9 mouse cellular contexts compared by ENCODE assay signal in genomic region chr6:115609121-115609520, GRCm38 (mm10). TPM values are rescaled to one million over a fixed set of nuclear protein-coding genes. Genes with fewer than 3 reads are reported as not detected.
DNase-seq lines count a peak whose midpoint lies in the region; ATAC-seq and TF ChIP-seq lines count a peak whose summit lies in the region.
"Had no signal": no experiment of that assay in that cellular context is flagged by ENCODE, and none has a peak within 500 bp of the region (broad histone marks: within the 10 kb centered on the region; RNA-seq: fewer than 3 reads in every experiment).

No protein-coding gene starts in this region.

- H3K9me3 ChIP-seq in G1E (replicated peaks): no peaks in the 10 kb centered on the region
- H3K9me3 ChIP-seq: embryonic facial prominence, embryonic 13.5 days; neural tube, embryonic 12.5 days had no signal

- H3K4me1 ChIP-seq in G1E (ENCODE audit: insufficient read depth, low read depth, low read length): peaks cover 12% of the 10 kb centered on the region
- H3K4me1 ChIP-seq: embryonic facial prominence, embryonic 13.5 days; neural tube, embryonic 12.5 days had no signal

- TF ChIP-seq CTCF in layer of hippocampus, adult 2 months (conservative IDR thresholded peaks at IDR 0.05): peak; percentile 72
- no peak for TF ChIP-seq CTCF in G1E (IDR thresholded peaks at IDR 0.05; ENCODE audit: low read depth, low read length)

- DNase-seq in layer of hippocampus, adult 2 months (ENCODE audit: low spot score in 2 of 2): no peak
- no peak for DNase-seq in layer of hippocampus, postnatal 25 days (ENCODE audit: extremely low spot score in 1 of 2, low spot score in 1 of 2)
- DNase-seq in G1E (ENCODE audit: low spot score): no peak
- peak; percentile 41 for DNase-seq in retina, embryonic 14.5 days (ENCODE audit: low spot score)
- DNase-seq in left cerebral cortex, postnatal 36 days (ENCODE audit: low spot score in 2 of 2): no peak
- no peak for DNase-seq in gastrocnemius, postnatal 36 days

- H3K27me3 ChIP-seq in G1E (ENCODE audit: insufficient read depth, low read length): no peaks in the 10 kb centered on the region
- H3K27me3 ChIP-seq: embryonic facial prominence, embryonic 13.5 days; neural tube, embryonic 12.5 days had no signal

- H3K36me3 ChIP-seq in G1E (replicated peaks): peaks cover 90% of the 10 kb centered on the region

- H3K27ac ChIP-seq in layer of hippocampus, adult 2 months: peak overlapping the region; percentile 92; the same call in 1 of the 2 replicates
- H3K27ac ChIP-seq: embryonic facial prominence, embryonic 13.5 days; neural tube, embryonic 12.5 days had no signal

- intact Hi-C loops in left cerebral cortex, postnatal 36 days (cut with DNase I): no loop called here
- intact Hi-C loops in gastrocnemius, postnatal 36 days (cut with DNase I): no loop called here

- ATAC-seq in G1E (ENCODE audit: extremely low read depth, insufficient number of reproducible peaks, low FRiP score, poor library complexity, severe bottlenecking): 0 out of 2 replicates have a peak, but pooled peaks have one; percentile 19
- peak; percentile 85 for ATAC-seq in common myeloid progenitor, adult 5-6 weeks (replicated peaks; ENCODE audit: low read depth, poor library complexity, severe bottlenecking)

- H3K4me3 ChIP-seq in layer of hippocampus, adult 2 months: no peak overlapping the region
- no peak overlapping the region for H3K4me3 ChIP-seq in G1E (ENCODE audit: low read depth, low read length)
- H3K4me3 ChIP-seq: embryonic facial prominence, embryonic 13.5 days; neural tube, embryonic 12.5 days had no signal

RNA-seq across cellular contexts. Expression of gene Mkrn2, which starts 7.4 kb away (rescaled TPM):
- total RNA-seq in layer of hippocampus, adult 2 months (2021): 10 to 100 TPM; 31.6 to 35.4 TPM
- total RNA-seq in layer of hippocampus, postnatal 25 days (2021): 10 to 100 TPM; 37.8 to 43.2 TPM
- total RNA-seq in G1E (2014; fragmentation: Nextera tagmentation): 18.4 and 23.6 TPM in 2 replicates
- total RNA-seq in G1E (2017): 24.5 and 26.3 TPM in 2 replicates
- polyA plus RNA-seq in G1E (2012): 2.5 and 21.5 TPM in 2 replicates
- total RNA-seq in common myeloid progenitor, adult 5-6 weeks (2017): 19.9 and 21.8 TPM in 2 replicates
- 10 to 100 TPM; 34.4 to 34.6 TPM for total RNA-seq in left cerebral cortex, postnatal 36 days (2021)
- 10 to 100 TPM; 42.8 to 50.6 TPM for total RNA-seq in gastrocnemius, postnatal 36 days (2021)

RNA-seq across cellular contexts. Expression of gene Mkrn2os, which starts 16.7 kb away (rescaled TPM):
- total RNA-seq in layer of hippocampus, adult 2 months (2021): not detected
- total RNA-seq in layer of hippocampus, postnatal 25 days (2021): not detected
- not detected in 2 replicates for total RNA-seq in G1E (2014; fragmentation: Nextera tagmentation)
- total RNA-seq in G1E (2017): not detected in 2 replicates
- polyA plus RNA-seq in G1E (2012): not detected in 2 replicates
- not detected in 2 replicates for total RNA-seq in common myeloid progenitor, adult 5-6 weeks (2017)
- total RNA-seq in left cerebral cortex, postnatal 36 days (2021): not detected
- total RNA-seq in gastrocnemius, postnatal 36 days (2021): under 1 TPM in 1 of 2 experiments, not detected in 1; 0.20 TPM
